Mouse (Mus musculus): ENCODE measurements around the gene Polr2j.
A peak's percentile ranks its signal among the peaks of the same experiment; 100 is the strongest.

The Polr2j gene

GRCm38 (mm10) chr5:136169626-136170511, 53.4 kb downstream of the Polr2j start:
- DNase-seq, result no peak

DNA sequence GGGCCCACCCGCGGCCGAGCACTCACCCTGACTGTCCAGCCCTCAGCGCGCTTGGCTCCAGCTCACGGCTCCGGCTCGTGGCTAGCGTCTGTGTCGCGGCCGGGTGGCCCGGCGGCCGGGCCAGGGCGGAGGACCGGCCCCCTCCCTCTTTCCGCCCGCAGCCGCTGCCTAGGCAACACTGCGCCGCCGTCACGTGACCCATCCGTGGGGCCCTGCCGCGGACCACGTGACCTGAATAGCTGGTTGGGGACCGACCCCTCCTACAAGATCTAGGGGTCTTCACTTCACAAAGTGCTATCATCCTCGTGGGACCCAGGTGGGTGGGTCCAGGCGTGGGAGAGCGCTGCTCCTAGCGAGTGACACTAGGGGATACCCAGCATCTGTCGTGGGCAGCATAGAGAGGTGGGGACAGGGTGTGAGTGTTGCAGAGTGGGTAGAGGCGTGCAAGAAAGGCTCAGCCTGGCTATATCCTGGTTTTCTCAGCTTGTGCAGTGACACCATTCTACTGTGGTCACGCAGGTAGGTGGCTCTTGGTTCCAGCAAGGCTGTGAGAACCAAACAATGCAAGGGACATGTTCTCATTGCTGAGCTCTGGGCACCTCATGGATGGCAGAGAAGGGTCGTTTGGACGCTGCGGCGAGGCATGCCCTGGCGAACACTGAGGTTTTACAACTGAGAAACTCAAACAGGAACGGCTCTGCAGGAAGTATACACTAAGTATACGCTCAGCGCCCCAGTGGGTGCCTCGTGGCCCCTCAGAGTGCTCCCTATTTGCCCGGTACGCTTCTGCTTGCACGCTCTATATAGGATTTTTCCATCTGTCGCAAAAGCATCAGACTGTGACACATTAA, 54.3 kb downstream of the Polr2j start, which contains the start of gene Orai2:
Gene Orai2 (minus strand): TSS at position 202 of the 851 bp plus-strand sequence.
- peak; percentile 82 for DNase-seq

DNA sequence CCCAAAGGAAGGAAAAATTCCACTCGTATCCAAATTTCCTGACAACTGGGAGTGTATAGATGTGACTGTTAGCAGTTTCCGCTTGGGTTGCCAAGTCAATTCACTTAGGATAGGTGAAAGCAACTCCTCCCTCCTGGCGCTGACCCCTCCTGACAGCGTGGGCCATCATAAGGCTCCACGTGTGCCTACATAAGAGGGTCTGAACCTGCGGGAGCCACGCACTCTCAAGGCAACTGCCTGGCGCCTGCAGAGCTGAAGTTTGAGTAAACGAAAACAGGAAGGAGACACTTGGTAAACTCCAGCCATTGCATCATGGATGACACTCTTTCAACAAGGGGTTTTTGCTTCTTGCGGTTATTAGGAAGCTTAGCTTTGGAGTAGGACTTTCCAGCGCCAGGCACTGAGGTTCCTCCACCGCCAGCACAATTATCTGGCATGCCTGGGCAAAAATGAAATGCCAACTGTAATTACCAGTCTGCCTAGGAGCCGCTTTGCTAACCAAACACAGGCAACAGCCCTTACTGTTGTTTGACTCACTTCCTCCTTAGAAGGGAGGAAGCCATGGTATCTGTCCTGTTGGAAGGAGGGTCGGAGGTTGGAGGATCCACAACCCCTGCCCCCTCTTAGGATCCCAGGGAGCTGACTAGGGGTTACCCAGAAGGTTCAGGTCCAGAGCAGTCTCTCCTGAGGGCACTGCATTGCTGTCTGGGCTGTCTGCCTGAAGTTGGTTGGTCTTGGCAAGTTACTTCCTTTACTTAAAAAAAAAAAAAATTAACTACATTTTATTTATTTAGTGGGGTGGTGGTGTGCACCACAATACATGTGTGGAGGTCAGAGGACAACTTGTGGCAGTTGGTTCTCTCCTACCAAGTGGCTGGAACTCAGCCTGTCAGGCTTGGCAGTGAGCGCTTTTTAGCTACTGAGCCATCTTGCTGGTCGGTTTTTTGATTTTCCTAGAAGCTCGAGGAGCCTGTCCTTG, 55.2 kb downstream of the Polr2j start:
- DNase-seq, result no peak
